Mouse (Mus musculus): ENCODE results near the gene Tatdn3. TPM values are rescaled to one million over a fixed set of nuclear protein-coding genes. Genes with fewer than 3 reads are reported as not detected.
"Not testable (repeated sequence)": the region's sequence is repeated elsewhere in the genome, so short reads cannot be mapped to it uniquely, and the experiment has no call there.

Gene Tatdn3
- total RNA-seq, 2 experiments from 2014 or later: 14.4 to 15.2 TPM

- no peak for TF ChIP-seq CTCF (IDR thresholded peaks at IDR 0.05)
- DNase-seq: no peak
- H3K4me3 ChIP-seq: no peak overlapping the region
- peak overlapping the region; percentile 16; the same call in 1 of the 2 replicates for H3K27ac ChIP-seq
- intact Hi-C loops (cut with DNase I): loop anchor here (1.0 kb wide), 1 partner anchor 12 kb away; no protein-coding TSS in a partner anchor
These were observed 20.0 kb downstream of the Tatdn3 start for GRCm38 (mm10) chr1:191042688-191043087.

GRCm38 (mm10) chr1:191042106-191042505 lies 20.6 kb downstream of the Tatdn3 start:
- TF ChIP-seq CTCF (IDR thresholded peaks at IDR 0.05): no peak
- Histone ChIP-seq H3K27ac (peak overlapping the region; percentile 16; the same call in 1 of the 2 replicates), H3K4me3 (no peak overlapping the region)
- DNase-seq: no peak
- intact Hi-C loops (cut with DNase I): loop anchor here (1.0 kb wide), 1 partner anchor 12 kb away; no protein-coding TSS in a partner anchor

GRCm38 (mm10) chr1:191041352-191041751 lies 21.4 kb downstream of the Tatdn3 start:
- TF ChIP-seq CTCF (IDR thresholded peaks at IDR 0.05): no peak
- H3K27ac ChIP-seq: no peak overlapping the region
- intact Hi-C loops (cut with DNase I): no loop called here
- no peak overlapping the region for H3K4me3 ChIP-seq
- DNase-seq: no peak

- Histone ChIP-seq H3K27ac (no peak overlapping the region), H3K4me3 (no peak overlapping the region)
- intact Hi-C loops (cut with DNase I): no loop called here
- TF ChIP-seq CTCF (IDR thresholded peaks at IDR 0.05): no peak
- DNase-seq: no peak
These were observed 24.7 kb downstream of the Tatdn3 start for GRCm38 (mm10) chr1:191037999-191038398.

- intact Hi-C loops (cut with DNase I): no loop called here
- DNase-seq: no peak
- Histone ChIP-seq H3K4me3 (no peak within 1 kb of the TSS), H3K27ac (peak within 1 kb of the TSS; percentile 10; the same call in 1 of the 2 replicates)
- TF ChIP-seq CTCF (IDR thresholded peaks at IDR 0.05): no peak
These were observed 26.0 kb downstream of the Tatdn3 start, which contains the start of gene Spata45 for GRCm38 (mm10) chr1:191036554-191037334. TSS of gene Spata45 (plus strand) at chr1:191036639.

GRCm38 (mm10) chr1:191035649-191036048 lies 27.1 kb downstream of the Tatdn3 start:
- DNase-seq: no peak
- intact Hi-C loops (cut with DNase I): no loop called here
- Histone ChIP-seq H3K27ac (no peak overlapping the region), H3K4me3 (no peak overlapping the region)
- TF ChIP-seq CTCF (IDR thresholded peaks at IDR 0.05): no peak

GRCm38 (mm10) chr1:191030922-191031425 lies 31.8 kb downstream of the Tatdn3 start:
- H3K27ac ChIP-seq, H3K4me3 ChIP-seq, DNase-seq: not testable (repeated sequence)
- intact Hi-C loops (cut with DNase I): loop anchor here (1.0 kb wide), 1 partner anchor 11 kb away; no protein-coding TSS in a partner anchor

- intact Hi-C loops (cut with DNase I): loop anchor here (1.0 kb wide), 1 partner anchor 12 kb away; no protein-coding TSS in a partner anchor
- H3K4me3 ChIP-seq: no peak overlapping the region
- no peak for DNase-seq
- TF ChIP-seq CTCF (IDR thresholded peaks at IDR 0.05): no peak
- no peak overlapping the region for H3K27ac ChIP-seq
These were observed 32.5 kb downstream of the Tatdn3 start for GRCm38 (mm10) chr1:191030182-191030581.

- TF ChIP-seq CTCF (IDR thresholded peaks at IDR 0.05): peak; percentile 27; the same call in 1 of the 2 replicates
- intact Hi-C loops (cut with DNase I): loop anchor here (1.0 to 2.0 kb wide), 2 partner anchors 20 to 37 kb away; partner anchors contain the start of genes Nsl1 and Tatdn3
- peak within 1 kb of the TSS; percentile 94 for H3K4me3 ChIP-seq
- peak; percentile 99 for DNase-seq
- peak within 1 kb of the TSS; percentile 95 for H3K27ac ChIP-seq
These were observed 36.6 kb downstream of the Tatdn3 start, which contains the start of gene Flvcr1 for GRCm38 (mm10) chr1:191026021-191026713. TSS of gene Flvcr1 (minus strand) at chr1:191026158.

GRCm38 (mm10) chr1:191025016-191026012 lies 37.4 kb downstream of the Tatdn3 start:
- peak; percentile 67 for DNase-seq

GRCm38 (mm10) chr1:191023806-191024205 lies 38.9 kb downstream of the Tatdn3 start:
- intact Hi-C loops (cut with DNase I); DNase-seq; H3K27ac ChIP-seq: not testable (repeated sequence)
- H3K4me3 ChIP-seq: peak overlapping the region; percentile 94

More at GRCm38 (mm10) chr1:191025016-191026012, 37.4 kb downstream of the Tatdn3 start:
- Histone ChIP-seq H3K4me3 (peak overlapping the region; percentile 94), H3K27ac (peak overlapping the region; percentile 95)
- TF ChIP-seq CTCF (IDR thresholded peaks at IDR 0.05): no peak
- intact Hi-C loops (cut with DNase I): loop anchor here (1.0 to 2.0 kb wide), 2 partner anchors 21 to 37 kb away; partner anchors contain the start of genes Nsl1 and Tatdn3
